Mouse (Mus musculus): ENCODE results near the gene 2610528J11Rik. TPM values are rescaled to one million over a fixed set of nuclear protein-coding genes. Genes with fewer than 3 reads are reported as not detected.

The 2610528J11Rik gene
- polyA plus RNA-seq, 2 experiments = 4.3 to 10.9 TPM

DNA sequence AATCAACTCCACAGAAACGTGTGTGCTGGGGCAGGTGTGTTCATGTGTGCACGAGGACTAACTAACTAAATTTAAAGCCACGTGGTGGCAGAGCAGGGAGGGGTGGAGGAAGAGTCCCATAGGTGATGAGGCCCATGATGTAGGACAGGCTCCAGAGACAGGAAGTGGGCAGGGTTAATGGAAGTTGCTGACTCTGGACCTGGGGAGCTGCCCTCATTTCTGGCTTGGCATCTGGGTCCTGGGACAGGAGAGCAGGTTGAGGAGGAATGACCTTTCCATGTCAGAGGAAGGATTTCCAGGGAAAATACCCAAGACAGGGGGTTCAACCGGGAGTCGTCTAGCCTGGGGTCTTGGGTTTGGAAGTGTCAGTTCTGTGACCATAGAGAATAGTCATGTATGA, 5.9 kb downstream of the 2610528J11Rik start:
- no peaks in the 10 kb centered on the region for H3K4me1 ChIP-seq (ENCODE audit: control insufficient read depth, insufficient read depth, low read length)
- no peaks in the 10 kb centered on the region for H3K36me3 ChIP-seq (ENCODE audit: control insufficient read depth, insufficient read depth, low read length)
- no peak overlapping the region for H3K4me2 ChIP-seq (replicated peaks; ENCODE audit: low read depth, low read length, severe bottlenecking)
- H3K9me3 ChIP-seq (ENCODE audit: control insufficient read depth, low read length) = no peaks in the 10 kb centered on the region
- H3K27ac ChIP-seq (replicated peaks; ENCODE audit: low read depth, low read length) = no peak overlapping the region
- no peak overlapping the region for H3K4me3 ChIP-seq (replicated peaks; ENCODE audit: low read length)
- WGBS = 73% methylated on average over 5 of the region's 5 CpGs
- no peak overlapping the region for H3K9ac ChIP-seq (ENCODE audit: low read depth, low read length, severe bottlenecking)
- TF ChIP-seq POLR2A (IDR thresholded peaks at IDR 0.05; ENCODE audit: borderline replicate concordance, extremely low read depth, insufficient read depth, insufficient read length) = no peak
- no peaks in the 10 kb centered on the region for H3K27me3 ChIP-seq (ENCODE audit: control insufficient read depth, insufficient read depth, low read length)
- ATAC-seq (ENCODE audit: low FRiP score, low read depth) = no peak
- no peak for DNase-seq (ENCODE audit: low spot score)

DNA sequence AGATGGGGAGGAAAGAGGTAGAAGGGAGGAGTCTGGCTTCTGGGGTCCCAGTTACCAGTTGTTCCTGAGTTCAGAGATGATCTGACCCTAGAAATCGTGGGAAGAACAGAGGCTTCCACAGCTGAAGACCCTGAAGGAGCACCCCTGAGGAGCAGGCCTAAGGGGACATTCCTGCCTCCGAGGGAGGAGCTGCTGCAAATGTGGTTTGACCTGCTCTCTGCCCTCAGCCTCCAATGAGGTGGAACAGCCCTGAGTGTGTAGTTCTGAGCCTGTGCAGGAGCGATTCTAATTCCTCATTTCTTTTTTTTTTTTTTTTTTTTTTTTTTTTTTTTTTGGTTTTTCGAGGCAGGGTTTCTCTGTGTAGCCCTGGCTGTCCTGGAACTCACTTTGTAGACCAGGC, 6.4 kb downstream of the 2610528J11Rik start:
- Histone ChIP-seq H3K36me3 (ENCODE audit: control insufficient read depth, insufficient read depth, low read length) (no peaks in the 10 kb centered on the region), H3K9ac (ENCODE audit: low read depth, low read length, severe bottlenecking) (no peak overlapping the region), H3K4me3 (replicated peaks; ENCODE audit: low read length) (no peak overlapping the region), H3K9me3 (ENCODE audit: control insufficient read depth, low read length) (no peaks in the 10 kb centered on the region), H3K27me3 (ENCODE audit: control insufficient read depth, insufficient read depth, low read length) (no peaks in the 10 kb centered on the region), H3K4me1 (ENCODE audit: control insufficient read depth, insufficient read depth, low read length) (no peaks in the 10 kb centered on the region), H3K27ac (replicated peaks; ENCODE audit: low read depth, low read length) (no peak overlapping the region), H3K4me2 (replicated peaks; ENCODE audit: low read depth, low read length, severe bottlenecking) (no peak overlapping the region)
- DNase-seq (ENCODE audit: low spot score) (no peak), ATAC-seq (ENCODE audit: low FRiP score, low read depth) (no peak)
- 59% methylated on average over 3 of the region's 4 CpGs for WGBS
- TF ChIP-seq POLR2A (IDR thresholded peaks at IDR 0.05; ENCODE audit: borderline replicate concordance, extremely low read depth, insufficient read depth, insufficient read length) = no peak

DNA sequence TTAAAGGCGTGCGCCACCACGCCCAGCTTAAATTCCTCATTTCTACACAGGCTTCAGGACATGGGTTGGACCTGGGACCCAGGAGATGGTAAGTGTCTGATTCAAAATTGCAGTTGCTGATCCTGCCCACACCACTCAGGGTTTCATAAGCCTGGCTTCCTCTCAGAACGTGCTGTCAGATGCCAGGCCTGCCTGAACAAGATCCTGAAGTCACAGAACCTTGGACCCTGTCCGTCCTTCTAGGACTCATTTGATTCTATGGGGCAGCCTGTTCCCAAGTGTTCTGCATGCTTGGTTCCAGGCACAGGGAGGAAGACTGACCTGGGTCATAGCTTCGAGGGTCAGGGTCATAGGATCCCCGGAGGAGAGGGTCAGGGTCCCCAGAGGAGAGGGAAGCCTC, 6.8 kb downstream of the 2610528J11Rik start:
- no peak for TF ChIP-seq POLR2A (IDR thresholded peaks at IDR 0.05; ENCODE audit: borderline replicate concordance, extremely low read depth, insufficient read depth, insufficient read length)
- no peak overlapping the region for H3K4me3 ChIP-seq (replicated peaks; ENCODE audit: low read length)
- H3K4me2 ChIP-seq (replicated peaks; ENCODE audit: low read depth, low read length, severe bottlenecking) = no peak overlapping the region
- no peaks in the 10 kb centered on the region for H3K27me3 ChIP-seq (ENCODE audit: control insufficient read depth, insufficient read depth, low read length)
- no peaks in the 10 kb centered on the region for H3K4me1 ChIP-seq (ENCODE audit: control insufficient read depth, insufficient read depth, low read length)
- H3K9ac ChIP-seq (ENCODE audit: low read depth, low read length, severe bottlenecking) = no peak overlapping the region
- ATAC-seq (ENCODE audit: low FRiP score, low read depth) (no peak), DNase-seq (ENCODE audit: low spot score) (no peak)
- H3K27ac ChIP-seq (replicated peaks; ENCODE audit: low read depth, low read length) = no peak overlapping the region
- H3K36me3 ChIP-seq (ENCODE audit: control insufficient read depth, insufficient read depth, low read length) = no peaks in the 10 kb centered on the region
- H3K9me3 ChIP-seq (ENCODE audit: control insufficient read depth, low read length) = no peaks in the 10 kb centered on the region
- WGBS = 86% methylated on average over 7 of the region's 7 CpGs

DNA sequence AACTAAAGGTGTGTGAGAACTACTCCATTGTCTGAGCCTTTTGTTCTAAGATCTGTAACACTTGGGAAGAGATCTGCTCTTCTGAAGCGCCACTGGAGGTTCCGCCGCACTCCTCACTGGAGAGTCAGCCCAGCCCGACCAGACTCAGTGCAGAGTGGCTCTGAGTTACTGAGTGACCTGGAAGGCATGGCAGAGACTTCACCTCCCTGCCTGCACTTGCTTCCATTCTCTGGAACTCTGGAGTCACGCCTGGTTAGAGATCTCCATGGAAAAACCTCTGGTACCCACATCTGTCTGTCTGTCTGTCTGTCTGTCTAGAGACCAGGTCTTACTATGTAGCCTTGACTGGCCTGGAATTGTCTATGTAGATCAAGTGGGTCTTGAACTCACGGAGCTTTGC, 8.8 kb downstream of the 2610528J11Rik start:
- WGBS = 84% methylated on average over 6 of the region's 6 CpGs
- no peak for TF ChIP-seq POLR2A (IDR thresholded peaks at IDR 0.05; ENCODE audit: borderline replicate concordance, extremely low read depth, insufficient read depth, insufficient read length)

DNA sequence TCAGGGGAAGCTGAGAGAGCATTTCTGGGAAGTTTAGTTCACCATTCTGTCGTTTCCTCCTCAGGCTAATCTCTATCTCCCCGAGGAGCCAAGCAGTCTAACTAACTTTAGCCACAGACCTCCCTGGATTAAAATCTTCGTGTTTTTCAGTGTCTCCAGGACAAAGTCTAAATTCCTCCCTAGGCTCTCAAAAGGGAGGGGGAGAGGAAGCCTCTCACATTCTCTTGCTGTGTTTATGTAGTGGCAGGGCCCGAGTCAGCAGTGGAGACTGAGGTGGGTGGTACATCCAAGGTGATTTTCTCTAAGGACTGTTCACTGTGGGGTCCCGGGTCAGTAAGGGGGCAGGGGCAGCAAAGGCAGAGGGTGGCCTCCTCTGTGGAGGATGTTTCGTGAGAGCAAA, 11.0 kb downstream of the 2610528J11Rik start:
- no peak for TF ChIP-seq POLR2A (IDR thresholded peaks at IDR 0.05; ENCODE audit: borderline replicate concordance, extremely low read depth, insufficient read depth, insufficient read length)
- ATAC-seq (ENCODE audit: low FRiP score, low read depth) = no peak
- no peak for DNase-seq (ENCODE audit: low spot score)
- H3K27me3 ChIP-seq (ENCODE audit: control insufficient read depth, insufficient read depth, low read length) = no peaks in the 10 kb centered on the region
- H3K4me2 ChIP-seq (replicated peaks; ENCODE audit: low read depth, low read length, severe bottlenecking) = no peak overlapping the region
- H3K9me3 ChIP-seq (ENCODE audit: control insufficient read depth, low read length) = no peaks in the 10 kb centered on the region
- 45% methylated on average over 6 of the region's 6 CpGs for WGBS
- no peaks in the 10 kb centered on the region for H3K36me3 ChIP-seq (ENCODE audit: control insufficient read depth, insufficient read depth, low read length)
- no peaks in the 10 kb centered on the region for H3K4me1 ChIP-seq (ENCODE audit: control insufficient read depth, insufficient read depth, low read length)
- H3K4me3 ChIP-seq (replicated peaks; ENCODE audit: low read length) = no peak overlapping the region
- H3K27ac ChIP-seq (replicated peaks; ENCODE audit: low read depth, low read length) = no peak overlapping the region
- no peak overlapping the region for H3K9ac ChIP-seq (ENCODE audit: low read depth, low read length, severe bottlenecking)

More for the DNA sequence above, 8.8 kb downstream of the 2610528J11Rik start:
- H3K9ac ChIP-seq (ENCODE audit: low read depth, low read length, severe bottlenecking) = no peak overlapping the region
- no peaks in the 10 kb centered on the region for H3K9me3 ChIP-seq (ENCODE audit: control insufficient read depth, low read length)
- no peaks in the 10 kb centered on the region for H3K27me3 ChIP-seq (ENCODE audit: control insufficient read depth, insufficient read depth, low read length)
- DNase-seq (ENCODE audit: low spot score) (no peak), ATAC-seq (ENCODE audit: low FRiP score, low read depth) (no peak)
- H3K4me2 ChIP-seq (replicated peaks; ENCODE audit: low read depth, low read length, severe bottlenecking) = no peak overlapping the region
- no peaks in the 10 kb centered on the region for H3K36me3 ChIP-seq (ENCODE audit: control insufficient read depth, insufficient read depth, low read length)
- no peak overlapping the region for H3K27ac ChIP-seq (replicated peaks; ENCODE audit: low read depth, low read length)
- no peaks in the 10 kb centered on the region for H3K4me1 ChIP-seq (ENCODE audit: control insufficient read depth, insufficient read depth, low read length)
- H3K4me3 ChIP-seq (replicated peaks; ENCODE audit: low read length) = no peak overlapping the region

DNA sequence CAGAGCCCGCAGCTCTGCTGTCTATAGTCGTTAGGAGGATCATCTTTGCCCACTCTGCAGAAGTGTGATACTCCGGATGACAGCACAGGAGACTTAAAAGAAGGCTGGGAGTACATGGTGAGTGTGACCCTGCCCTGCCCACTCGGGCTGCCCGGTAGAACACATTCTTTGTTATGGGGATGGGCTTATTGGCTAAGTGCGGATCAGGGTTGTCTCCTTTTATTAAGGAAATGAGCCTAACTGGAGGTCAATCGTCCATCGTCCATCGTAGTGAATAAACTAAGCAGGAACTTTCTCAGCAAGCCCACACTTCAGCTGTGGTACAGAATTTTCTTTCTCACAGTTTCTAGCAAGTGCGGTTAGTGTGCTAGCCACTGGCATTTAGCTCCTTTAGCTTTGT, 13.1 kb downstream of the 2610528J11Rik start:
- no peak for DNase-seq (ENCODE audit: low spot score)
- Histone ChIP-seq H3K4me1 (ENCODE audit: control insufficient read depth, insufficient read depth, low read length) (0 out of 2 replicates have a peak, but pooled peaks cover 8% of the 10 kb centered on the region), H3K4me3 (replicated peaks; ENCODE audit: low read length) (no peak overlapping the region), H3K4me2 (replicated peaks; ENCODE audit: low read depth, low read length, severe bottlenecking) (no peak overlapping the region), H3K9ac (ENCODE audit: low read depth, low read length, severe bottlenecking) (no peak overlapping the region), H3K36me3 (ENCODE audit: control insufficient read depth, insufficient read depth, low read length) (no peaks in the 10 kb centered on the region), H3K9me3 (ENCODE audit: control insufficient read depth, low read length) (no peaks in the 10 kb centered on the region), H3K27me3 (ENCODE audit: control insufficient read depth, insufficient read depth, low read length) (no peaks in the 10 kb centered on the region), H3K27ac (replicated peaks; ENCODE audit: low read depth, low read length) (no peak overlapping the region)
- no peak for TF ChIP-seq POLR2A (IDR thresholded peaks at IDR 0.05; ENCODE audit: borderline replicate concordance, extremely low read depth, insufficient read depth, insufficient read length)
- no peak for ATAC-seq (ENCODE audit: low FRiP score, low read depth)
- 28% methylated on average over 10 of the region's 10 CpGs for WGBS

Measured in limb, embryonic 14.5 days (tissue).